Mouse (Mus musculus) thymus, adult 2 months (tissue): Measurements from ENCODE around the gene Prrt1. TPM values are rescaled to one million over a fixed set of nuclear protein-coding genes. Genes with fewer than 3 reads are reported as not detected.

Experiments
- DNase-seq: peaks from one replicate; pipeline ENCODE4 v3.0.0; 2021
- H3K27ac ChIP-seq: fragments of 200-500 bp; 2 replicates; pipeline ENCODE4 v1.5.1; 2012; ENCODE audit warnings: low read length, control low read depth; ENCODE audit not compliant: control insufficient read depth, insufficient read depth
- H3K27me3 ChIP-seq: fragments of 200-500 bp; 2 replicates; pipeline ENCODE4 v1.6.1; 2012; ENCODE audit warnings: mild to moderate bottlenecking, low read length, moderate library complexity, mixed read lengths; ENCODE audit not compliant: control insufficient read depth, insufficient read depth
- H3K36me3 ChIP-seq: fragments of 200-500 bp; 2 replicates; pipeline ENCODE4 v1.6.1; 2012; ENCODE audit warnings: mild to moderate bottlenecking, low read length, moderate library complexity; ENCODE audit not compliant: control insufficient read depth, insufficient read depth
- H3K4me1 ChIP-seq: fragments of 200-500 bp; replicated peaks from 2 replicates; pipeline ENCODE4 v1.6.1; 2012; ENCODE audit warnings: low read length; ENCODE audit not compliant: control insufficient read depth, insufficient read depth
- H3K4me3 ChIP-seq: fragments of 200-500 bp; 2 replicates; pipeline ENCODE4 v1.5.1; 2012; ENCODE audit warnings: mild to moderate bottlenecking, low read length, control low read depth, moderate library complexity; ENCODE audit not compliant: control insufficient read depth, insufficient read depth
- CTCF ChIP-seq: fragments of 200-500 bp; IDR thresholded peaks from 2 replicates; pipeline ENCODE4 v1.5.1; 2012; ENCODE audit warnings: mild to moderate bottlenecking, control low read depth, low read length, moderate library complexity, borderline replicate concordance; ENCODE audit not compliant: control insufficient read depth, poor library complexity, insufficient read depth; ENCODE audit errors: extremely low read depth
- POLR2A ChIP-seq: fragments of 200-500 bp; IDR thresholded peaks from 2 replicates; pipeline ENCODE4 v1.6.1; 2012; ENCODE audit warnings: mild to moderate bottlenecking, low read length, control low read depth, moderate library complexity; ENCODE audit not compliant: control insufficient read depth, poor library complexity, insufficient read depth; ENCODE audit errors: extremely low read depth
- WGBS: fragments of 180-500 bp; shearing (Covaris S2); methylation state at CpG from one replicate; pipeline ENCODE4 v1.1.7; 2018; 5-methylcytosine and 5-hydroxymethylcytosine counted together
- polyA plus RNA-seq: library from polyadenylated mRNA; depleted of rRNA; stranded (reverse); fragments of >200 nt; gene quantifications from 2 replicates; pipeline ENCODE4 v1.2.3, GENCODE M21; 2012

Gene Prrt1
- polyA plus RNA-seq, 1 experiment = 361 TPM

DNA sequence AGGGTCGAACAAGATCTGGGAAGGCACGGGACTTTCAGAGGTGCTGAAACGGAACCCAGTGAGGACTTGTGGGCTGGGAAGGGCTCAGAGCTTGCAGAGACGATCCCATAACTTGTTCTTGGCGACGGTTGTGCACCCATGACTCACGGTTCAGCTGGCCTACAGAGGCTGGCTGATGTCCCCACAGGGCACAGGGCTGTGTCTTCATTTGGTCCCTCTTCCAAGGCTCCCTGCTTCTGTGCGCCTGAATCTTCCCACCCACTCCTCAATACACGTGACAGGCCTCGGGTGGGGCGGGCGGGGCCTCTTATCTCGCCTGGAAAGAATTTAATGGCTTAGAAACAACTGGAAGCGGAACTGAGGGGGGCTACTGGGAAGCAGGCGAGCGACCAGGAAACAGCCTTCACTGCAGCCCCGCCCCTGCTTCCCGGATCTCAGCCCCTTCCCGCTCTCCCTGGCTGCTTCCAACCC, 31.8 kb downstream of the Prrt1 start:
- DNase-seq = no peak
- Histone ChIP-seq H3K27ac (no peak overlapping the region), H3K4me1 (no peaks in the 10 kb centered on the region), H3K36me3 (no peaks in the 10 kb centered on the region), H3K27me3 (peaks cover 4% of the 10 kb centered on the region; the same call in 1 of the 2 replicates), H3K4me3 (no peak overlapping the region)
- 11% methylated on average over 19 of the region's 19 CpGs for WGBS
- TF ChIP-seq POLR2A = no peak
- no peak for TF ChIP-seq CTCF

DNA sequence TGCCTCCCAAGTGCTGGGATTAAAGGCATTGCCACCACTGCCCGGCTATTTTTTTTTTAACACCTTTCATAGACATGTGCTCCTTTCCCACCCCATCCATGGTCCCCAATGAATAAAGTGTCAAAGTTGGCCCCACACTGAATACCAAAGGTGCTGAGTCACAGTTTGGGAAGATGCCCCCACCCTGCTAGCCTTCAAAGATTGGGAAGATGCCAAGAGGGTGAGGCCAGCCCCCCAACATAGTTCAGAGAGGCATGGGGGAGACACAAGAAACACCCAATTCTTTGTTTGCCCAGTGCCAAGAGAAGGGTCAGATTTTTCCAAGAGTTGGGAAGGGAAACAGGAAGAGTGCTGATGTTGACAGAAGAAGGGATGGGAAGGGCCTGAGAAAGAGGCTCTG, 33.1 kb downstream of the Prrt1 start:
- Histone ChIP-seq H3K27ac (no peak overlapping the region), H3K36me3 (no peaks in the 10 kb centered on the region), H3K27me3 (peaks cover 4% of the 10 kb centered on the region; the same call in 1 of the 2 replicates), H3K4me1 (no peaks in the 10 kb centered on the region), H3K4me3 (no peak overlapping the region)
- DNase-seq = no peak
- TF ChIP-seq CTCF (no peak), POLR2A (no peak)
- WGBS = 84% methylated on average over 1 of the region's 1 CpGs

DNA sequence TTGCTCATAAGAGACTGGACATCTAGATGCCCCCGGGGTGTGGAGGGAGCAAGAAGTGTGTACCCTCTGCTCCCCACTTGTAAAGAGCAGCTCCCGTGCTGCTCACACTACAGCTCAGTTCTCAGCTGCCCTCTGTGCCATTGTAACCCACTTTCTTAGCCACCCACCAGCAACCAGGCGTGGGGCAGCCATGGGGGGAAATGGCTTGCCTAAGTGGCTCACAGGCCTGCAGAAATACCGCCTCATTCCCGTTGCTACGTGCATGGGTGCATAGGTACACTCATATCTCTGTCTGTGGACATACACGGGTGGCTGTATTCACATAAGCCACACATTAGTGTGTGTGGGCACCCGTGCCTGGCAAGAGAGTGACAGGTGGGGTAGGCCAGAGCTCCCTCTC, 33.6 kb downstream of the Prrt1 start:
- WGBS = 87% methylated on average over 8 of the region's 8 CpGs
- no peak overlapping the region for H3K27ac ChIP-seq
- no peaks in the 10 kb centered on the region for H3K36me3 ChIP-seq
- no peak for DNase-seq
- peaks cover 4% of the 10 kb centered on the region; the same call in 1 of the 2 replicates for H3K27me3 ChIP-seq
- no peak overlapping the region for H3K4me3 ChIP-seq
- no peaks in the 10 kb centered on the region for H3K4me1 ChIP-seq
- TF ChIP-seq CTCF (no peak), POLR2A (no peak)

DNA sequence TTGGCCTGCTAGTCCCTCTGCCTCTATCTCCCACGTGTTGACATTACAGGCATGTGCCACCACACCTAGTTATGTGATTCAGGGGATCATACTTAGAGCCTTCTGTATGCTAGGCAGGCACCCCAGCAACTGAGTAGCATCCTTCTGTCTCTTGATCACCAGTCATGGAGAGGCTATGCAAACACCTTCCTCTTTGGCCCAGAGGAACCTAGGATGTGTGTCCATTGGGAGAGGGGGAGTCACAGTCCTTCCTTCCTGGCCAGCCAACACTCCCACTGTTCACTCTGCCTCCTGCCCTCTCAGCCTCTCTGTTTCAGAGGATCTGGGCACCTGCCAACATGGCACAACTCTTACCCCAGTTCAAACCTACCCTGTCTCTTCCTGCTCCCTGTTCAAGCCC, 34.2 kb downstream of the Prrt1 start:
- WGBS = 53% methylated on average over 1 of the region's 1 CpGs
- Histone ChIP-seq H3K27me3 (peaks cover 4% of the 10 kb centered on the region; the same call in 1 of the 2 replicates), H3K27ac (no peak overlapping the region), H3K4me1 (no peaks in the 10 kb centered on the region), H3K4me3 (no peak overlapping the region), H3K36me3 (no peaks in the 10 kb centered on the region)
- TF ChIP-seq POLR2A = no peak
- no peak for TF ChIP-seq CTCF
- DNase-seq = no peak

DNA sequence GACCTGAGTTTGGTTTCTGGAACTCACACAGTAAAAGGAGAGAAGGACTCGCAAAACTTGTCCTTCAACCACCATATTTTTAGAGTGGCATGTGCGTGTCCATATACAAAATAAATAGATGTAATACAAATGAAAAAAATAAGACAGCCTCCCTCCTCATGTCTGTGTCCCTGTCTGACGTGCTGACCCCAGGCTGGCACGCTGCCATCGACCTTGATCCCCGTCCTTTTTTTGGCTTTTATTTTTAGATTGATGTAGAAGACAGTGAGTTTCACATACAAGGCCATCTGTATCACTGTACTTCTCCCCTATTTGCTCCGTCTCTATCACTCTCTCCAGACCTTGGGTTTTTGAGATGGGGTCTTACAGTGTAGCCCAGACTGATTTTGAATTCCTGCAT, 35.1 kb downstream of the Prrt1 start:
- Histone ChIP-seq H3K4me1 (no peaks in the 10 kb centered on the region), H3K4me3 (no peak overlapping the region), H3K27ac (no peak overlapping the region), H3K27me3 (no peaks in the 10 kb centered on the region; the same call in 1 of the 2 replicates), H3K36me3 (no peaks in the 10 kb centered on the region)
- no peak for DNase-seq
- 74% methylated on average over 7 of the region's 7 CpGs for WGBS
- no peak for TF ChIP-seq CTCF
- TF ChIP-seq POLR2A = no peak

DNA sequence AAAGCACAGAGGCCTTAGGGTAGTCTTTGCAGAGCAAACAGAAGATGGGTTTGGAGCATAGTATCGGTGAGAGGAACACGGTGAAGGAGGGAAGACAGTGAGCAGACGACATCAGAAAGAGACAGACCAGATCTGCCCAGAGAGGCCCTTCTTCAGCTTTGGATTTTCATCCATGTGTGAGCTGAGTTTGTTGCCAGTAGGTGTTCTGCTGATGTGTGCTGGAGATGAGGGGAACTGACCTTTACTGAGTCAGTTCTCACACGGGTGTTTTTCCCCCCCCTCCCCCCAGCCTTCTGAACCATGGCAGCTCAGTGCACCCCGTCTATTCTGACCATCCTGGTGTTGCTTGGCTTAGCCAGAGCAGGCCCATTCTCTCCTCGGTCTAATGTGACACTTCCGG, 40.9 kb downstream of the Prrt1 start, which contains the start of gene Tnxb:
Gene Tnxb, plus strand, starts transcription at position 301 of the 400 bp plus-strand sequence.
- Histone ChIP-seq H3K27me3 (peaks cover 7% of the 10 kb centered on the region; the same call in 1 of the 2 replicates), H3K4me3 (no peak within 1 kb of the TSS), H3K27ac (no peak within 1 kb of the TSS), H3K36me3 (no peaks in the 10 kb centered on the region), H3K4me1 (no peaks in the 10 kb centered on the region)
- no peak for DNase-seq
- WGBS = 62% methylated on average over 7 of the region's 7 CpGs
- TF ChIP-seq POLR2A (no peak), CTCF (no peak)
